Mouse (Mus musculus) cerebellum, adult (tissue): ENCODE measurements around the gene Ssh2.
A peak's percentile ranks its signal among the peaks of the same experiment; 100 is the strongest.

Source experiments
- ATAC-seq: cut with Nextera tagmentation; 2 replicates; pipeline ENCODE4 v1.9.2; 2017; ENCODE audit warnings: mild to moderate bottlenecking, moderate library complexity, mixed read lengths; ENCODE audit not compliant: insufficient number of reproducible peaks, low FRiP score, low TSS enrichment

The Ssh2 gene

DNA sequence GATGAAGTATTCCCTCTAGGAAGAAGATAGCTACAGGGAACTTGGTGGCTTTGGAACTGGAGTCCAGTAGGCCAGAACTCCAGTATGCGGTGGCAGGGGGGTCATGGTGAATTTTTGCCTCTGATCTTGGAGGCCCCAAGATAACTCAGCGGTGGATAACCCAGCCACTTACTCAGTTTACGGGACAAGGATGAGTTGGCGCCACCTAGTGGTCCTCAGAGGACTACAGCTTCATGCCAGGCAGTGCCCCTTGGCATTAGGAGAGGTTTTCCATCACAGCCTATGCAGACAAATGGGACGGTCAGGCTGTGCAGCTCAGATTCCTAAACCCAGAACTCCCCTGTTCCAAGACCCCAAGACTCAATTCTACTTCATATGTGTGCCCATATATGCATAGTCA, 285.3 kb downstream of the Ssh2 start:
- 0 out of 2 replicates have a peak, but pooled peaks have one; percentile 23 for ATAC-seq

DNA sequence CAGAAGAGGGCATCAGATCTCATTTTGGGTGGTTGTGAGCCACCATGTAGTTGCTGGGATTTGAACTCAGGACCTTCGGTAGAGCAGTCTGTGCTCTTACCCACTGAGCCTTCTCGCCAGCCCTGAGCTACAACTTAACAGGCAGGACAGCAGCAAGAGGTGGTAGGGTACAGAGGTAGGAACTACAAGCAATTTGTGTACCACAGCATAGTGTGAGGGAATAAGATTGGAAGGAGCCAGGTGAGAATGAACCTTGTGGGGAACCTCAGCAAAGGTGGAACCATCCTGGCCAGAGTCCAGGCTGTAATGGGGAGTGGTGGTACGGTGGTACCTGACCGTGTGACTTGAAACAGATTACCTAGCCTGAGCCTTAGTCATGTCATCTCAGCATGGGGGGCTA, 285.9 kb downstream of the Ssh2 start:
- no peak for ATAC-seq

DNA sequence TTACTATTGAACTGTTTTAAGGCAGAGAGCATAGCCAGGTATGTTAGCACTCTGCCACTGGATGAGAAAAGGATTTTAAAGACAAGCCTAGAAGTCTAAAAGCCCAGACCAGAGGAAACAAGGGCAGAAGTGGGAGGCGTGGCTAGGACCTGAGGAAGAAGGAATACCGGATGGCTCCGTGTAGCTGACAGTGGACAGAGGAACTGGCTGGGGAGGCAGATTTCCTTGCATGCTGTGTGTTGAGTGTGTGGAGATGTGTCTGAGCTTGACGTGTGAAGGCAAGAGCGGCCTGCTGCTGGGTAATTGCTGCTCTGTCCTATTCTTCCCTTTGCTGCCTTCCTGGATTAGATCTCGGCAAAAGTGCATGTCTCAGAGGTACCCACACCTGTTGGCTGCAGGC, 286.4 kb downstream of the Ssh2 start:
- no peak for ATAC-seq

DNA sequence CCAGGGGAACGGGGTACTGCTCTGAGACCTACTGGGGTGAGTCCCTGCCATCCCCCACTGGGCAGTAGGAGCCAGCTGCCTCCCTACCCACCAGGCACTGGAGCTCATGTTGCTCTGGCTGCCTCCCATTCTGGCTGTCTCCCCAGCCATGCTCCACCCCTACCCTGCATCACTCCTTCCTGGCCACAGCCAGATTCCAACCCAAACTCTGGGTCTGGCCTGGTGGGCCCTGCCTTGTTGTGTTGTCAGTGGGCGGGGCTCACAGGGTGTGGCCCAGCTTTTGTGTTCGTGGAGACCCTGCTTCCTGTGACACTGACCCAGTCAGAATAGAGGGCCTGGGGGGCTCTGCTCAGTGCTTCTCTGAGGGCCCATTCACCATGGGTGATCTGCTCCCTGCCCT, 287.4 kb downstream of the Ssh2 start:
- no peak for ATAC-seq

DNA sequence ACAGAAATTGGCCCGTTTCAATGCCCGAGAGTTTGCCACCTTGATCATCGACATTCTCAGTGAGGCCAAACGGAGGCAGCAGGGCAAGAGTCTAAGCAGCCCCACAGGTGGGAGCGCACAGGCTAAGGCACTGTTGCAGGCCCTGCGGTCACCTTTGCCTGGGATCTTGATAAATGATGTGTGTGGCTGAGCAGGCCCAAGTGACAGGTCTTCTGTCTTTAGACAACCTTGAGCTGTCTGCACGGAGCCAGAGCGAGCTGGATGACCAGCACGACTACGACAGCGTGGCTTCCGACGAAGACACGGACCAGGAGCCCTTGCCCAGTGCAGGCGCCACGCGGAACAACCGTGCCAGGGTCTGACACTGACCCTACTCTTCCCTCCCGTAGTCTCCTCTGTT, 288.3 kb downstream of the Ssh2 start:
- no peak for ATAC-seq

DNA sequence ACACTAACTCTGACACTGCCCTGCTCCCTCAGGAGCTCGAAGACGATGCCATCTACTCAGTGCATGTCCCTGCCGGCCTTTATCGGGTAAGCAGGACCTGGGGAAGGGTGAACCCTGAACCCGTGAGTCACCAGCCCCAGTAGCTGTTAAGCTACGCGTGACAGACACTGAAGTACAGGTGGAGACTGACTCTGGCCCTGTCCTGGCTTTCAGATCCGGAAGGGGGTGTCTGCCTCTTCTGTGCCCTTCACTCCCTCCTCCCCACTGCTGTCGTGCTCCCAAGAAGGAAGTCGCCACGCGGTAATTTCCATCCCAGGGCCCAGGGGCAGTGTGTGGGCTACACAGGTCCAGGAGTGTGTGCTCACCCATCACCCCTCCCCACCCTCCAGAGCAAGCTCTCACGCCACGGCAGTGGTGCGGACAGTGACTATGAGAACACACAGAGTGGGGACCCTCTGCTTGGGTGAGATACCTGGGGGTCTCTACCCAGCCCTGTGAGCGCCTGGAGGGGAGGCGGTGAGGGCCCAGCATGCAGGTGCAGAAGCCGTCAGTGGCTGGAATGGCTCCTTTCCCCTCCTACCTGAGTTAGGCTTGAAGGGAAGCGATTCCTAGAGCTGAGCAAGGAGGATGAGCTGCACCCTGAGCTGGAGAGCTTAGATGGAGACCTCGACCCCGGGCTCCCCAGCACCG, 289.3 kb downstream of the Ssh2 start:
- no peak for ATAC-seq

DNA sequence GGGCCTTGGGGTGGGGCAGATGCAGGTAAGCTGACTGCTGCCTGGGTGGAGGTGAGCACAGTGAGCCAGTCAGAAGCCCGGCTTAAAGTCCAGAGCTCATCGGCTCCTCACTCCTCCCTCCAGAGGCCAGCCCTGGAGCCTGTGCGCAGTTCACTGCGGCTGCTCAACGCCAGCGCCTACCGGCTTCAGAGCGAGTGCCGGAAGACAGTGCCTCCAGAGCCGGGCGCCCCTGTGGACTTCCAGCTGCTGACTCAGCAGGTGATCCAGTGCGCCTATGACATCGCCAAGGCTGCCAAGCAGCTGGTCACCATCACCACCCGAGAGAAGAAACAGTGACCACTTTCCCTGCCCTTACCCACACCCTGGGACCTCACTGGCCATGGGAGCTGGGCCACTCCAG, 290.2 kb downstream of the Ssh2 start:
- no peak for ATAC-seq

DNA sequence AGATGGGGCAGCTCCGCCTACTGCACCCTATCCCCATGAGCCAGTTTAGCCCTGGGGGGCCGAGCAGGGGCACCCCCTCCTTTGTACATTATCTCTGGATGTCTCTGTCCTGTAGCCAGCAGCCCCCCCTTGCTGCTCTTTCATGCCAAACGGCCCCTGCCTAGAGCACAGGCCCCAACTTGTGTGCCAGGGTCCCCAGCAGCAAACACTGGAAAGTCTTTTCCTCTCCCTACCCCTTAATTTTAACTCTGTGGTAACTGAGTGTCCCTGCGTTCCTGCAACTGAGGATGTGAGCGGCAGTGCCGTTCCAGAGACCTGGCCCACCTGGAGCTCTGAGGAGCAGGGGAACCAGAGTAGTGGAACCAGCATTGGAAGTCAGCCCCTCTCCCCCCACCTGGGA, 290.9 kb downstream of the Ssh2 start:
- no peak for ATAC-seq

DNA sequence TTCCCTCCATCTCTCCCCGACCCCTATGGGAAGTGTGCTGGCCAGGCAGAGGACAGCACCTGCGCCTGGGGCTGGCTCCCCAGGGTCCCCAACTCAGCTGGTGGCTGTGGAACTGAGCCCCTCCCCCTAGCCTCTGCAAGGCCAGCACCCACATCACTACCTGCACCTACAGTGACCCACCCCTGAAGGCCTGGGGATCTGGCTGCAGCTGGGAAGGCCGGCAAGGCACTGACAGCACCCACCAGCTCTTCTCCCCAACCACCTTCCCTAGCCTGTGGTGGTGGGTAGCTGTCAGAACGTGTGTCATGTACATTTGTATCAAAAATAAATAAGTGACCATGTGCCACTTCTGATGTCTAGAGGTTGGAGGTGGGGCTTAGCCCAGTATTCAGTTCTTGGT, 291.3 kb downstream of the Ssh2 start:
- no peak for ATAC-seq

DNA sequence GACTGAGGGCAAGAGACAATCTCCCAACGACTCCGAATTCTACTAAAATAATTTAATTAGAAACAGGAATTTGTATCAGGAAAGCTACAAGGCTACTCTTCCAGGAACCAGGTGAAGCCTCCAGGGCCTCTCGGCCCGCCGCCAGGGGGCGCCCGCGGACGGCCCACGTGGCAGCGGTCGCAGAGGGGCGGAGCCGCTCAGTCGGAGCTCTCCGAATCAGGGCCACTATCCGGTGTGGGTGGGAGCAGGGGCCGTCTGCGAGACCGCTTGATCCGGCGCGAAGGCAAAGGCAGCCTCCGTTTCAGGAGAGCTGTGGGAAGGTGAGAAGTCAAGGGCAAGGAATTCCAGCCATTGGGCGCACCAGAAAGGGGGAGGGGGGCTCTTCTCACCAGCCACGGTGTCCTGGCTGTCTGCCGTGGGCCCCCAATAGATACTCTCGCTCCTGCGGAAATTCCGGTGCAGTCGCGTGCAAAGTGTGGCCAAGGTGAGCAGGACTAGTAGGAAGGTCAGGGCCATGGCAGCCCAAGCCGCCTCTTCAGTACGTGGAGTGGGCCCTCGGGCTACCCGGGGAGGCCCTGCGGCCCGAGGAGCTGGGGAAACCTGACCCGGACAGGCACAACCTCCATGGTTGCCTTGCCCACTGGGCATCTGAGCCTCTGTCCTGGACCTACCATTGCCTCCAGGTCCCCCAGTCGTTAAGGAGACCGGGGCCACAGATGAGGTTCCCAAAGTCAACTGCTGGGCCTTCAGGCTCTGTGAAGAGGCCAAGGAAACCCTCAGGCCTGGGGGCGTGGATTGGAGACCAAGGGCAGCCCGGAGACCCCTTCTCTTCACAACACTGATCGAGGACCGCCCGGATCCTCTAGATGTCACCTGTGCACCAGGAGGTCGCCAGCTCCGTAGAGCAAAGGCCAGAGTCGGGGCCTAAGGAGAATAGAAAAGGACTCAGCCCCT, 292.3 kb downstream of the Ssh2 start:
- ATAC-seq, result 0 out of 2 replicates have a peak, but pooled peaks have one; percentile 9
